Mouse (Mus musculus): ENCODE data around the gene Smim24. TPM values are rescaled to one million over a fixed set of nuclear protein-coding genes. Genes with fewer than 3 reads are reported as not detected.
A peak's percentile ranks its signal among the peaks of the same experiment; 100 is the strongest.

Gene Smim24
- polyA plus RNA-seq, 1 experiment from 2014 or later, result 1.8 TPM

DNA sequence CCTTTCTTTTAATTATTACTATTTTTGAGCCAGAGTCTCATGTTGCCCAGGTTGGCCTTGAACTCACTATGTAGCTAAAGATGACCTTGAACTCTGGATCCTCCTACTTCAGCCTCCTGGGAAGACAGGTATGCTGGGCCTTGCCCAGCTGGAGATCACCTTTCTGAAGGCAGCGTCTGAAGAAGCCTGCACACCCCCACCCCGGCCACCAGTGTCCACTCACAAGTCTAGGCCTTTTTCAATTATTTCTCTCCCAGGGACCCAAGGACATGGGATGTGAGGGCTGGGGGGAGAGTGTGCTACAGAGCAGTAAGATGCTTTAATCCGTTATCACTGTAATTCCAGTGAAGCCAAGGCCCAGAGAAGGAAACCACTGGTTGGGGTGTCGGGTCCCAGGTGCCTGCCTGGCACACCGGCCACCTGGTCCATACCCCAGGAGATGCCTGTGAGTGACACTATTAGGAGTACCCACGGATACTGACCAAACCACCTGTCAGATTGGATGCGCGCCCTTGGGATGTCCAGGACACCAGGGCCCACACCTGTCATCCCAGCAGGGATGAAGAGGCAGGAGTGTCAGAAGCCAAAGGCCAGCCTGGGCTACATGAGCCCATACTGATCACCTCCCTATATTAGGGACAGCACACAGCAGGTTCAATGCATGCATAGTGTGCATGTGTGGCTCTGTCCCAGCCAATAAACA lies 35.1 kb downstream of the Smim24 start:
- Histone ChIP-seq H3K4me3 (no peak overlapping the region), H3K4me2 (no peak overlapping the region), H3K36me3 (no peaks in the 10 kb centered on the region), H3K27ac (replicated peaks) (no peak overlapping the region), H3K9ac (no peak overlapping the region), H3K4me1 (replicated peaks) (peaks cover 64% of the 10 kb centered on the region), H3K27me3 (peaks cover 37% of the 10 kb centered on the region), H3K9me3 (no peaks in the 10 kb centered on the region)
- no peak for ATAC-seq (ENCODE audit: low read depth)
- WGBS, result 74% methylated on average over 8 of the region's 8 CpGs

DNA sequence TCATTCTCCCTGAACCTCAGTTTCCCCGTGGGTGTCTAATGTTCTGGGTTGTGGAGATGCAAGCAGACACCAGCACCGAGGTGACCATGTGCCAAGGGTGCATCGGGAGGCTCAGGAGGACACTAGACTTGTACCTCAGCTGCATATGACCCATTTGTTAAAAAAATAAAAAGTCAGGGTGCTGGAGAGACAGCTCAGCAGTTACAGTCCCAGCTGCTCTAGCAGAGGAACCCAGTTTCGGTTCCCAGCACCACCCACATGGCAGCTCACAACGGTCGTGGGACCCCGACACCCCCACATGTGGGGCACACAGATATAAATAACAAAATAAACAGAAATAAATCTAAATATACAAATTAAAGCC lies 35.6 kb downstream of the Smim24 start:
- H3K4me2 ChIP-seq, result no peak overlapping the region
- no peaks in the 10 kb centered on the region for H3K9me3 ChIP-seq
- H3K27me3 ChIP-seq, result peaks cover 37% of the 10 kb centered on the region
- H3K9ac ChIP-seq, result no peak overlapping the region
- no peak for ATAC-seq (ENCODE audit: low read depth)
- no peak overlapping the region for H3K4me3 ChIP-seq
- H3K36me3 ChIP-seq, result no peaks in the 10 kb centered on the region
- H3K4me1 ChIP-seq (replicated peaks), result peaks cover 69% of the 10 kb centered on the region
- 86% methylated on average over 7 of the region's 7 CpGs for WGBS
- no peak overlapping the region for H3K27ac ChIP-seq (replicated peaks)

DNA sequence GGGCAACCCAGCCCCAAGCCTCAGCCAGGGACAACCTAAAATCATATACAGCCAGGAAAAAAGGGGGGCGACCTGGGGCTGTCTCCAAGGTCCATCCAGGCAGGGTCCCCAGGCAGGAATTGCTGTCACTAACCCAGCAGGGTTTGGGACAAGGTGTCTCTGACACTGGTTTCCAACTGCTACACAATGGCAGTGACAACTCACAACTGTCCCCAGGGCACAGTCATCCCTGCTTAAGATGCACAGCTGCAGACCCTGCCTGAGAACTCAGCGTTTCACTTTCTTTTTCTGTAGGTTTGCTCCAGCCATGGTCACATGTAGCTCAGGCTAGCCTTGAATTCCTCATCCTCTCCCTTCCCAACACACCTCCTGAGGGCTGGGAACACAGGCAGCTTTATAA lies 36.2 kb downstream of the Smim24 start:
- Histone ChIP-seq H3K4me1 (replicated peaks) (peaks cover 70% of the 10 kb centered on the region), H3K4me3 (peak overlapping the region; percentile 77), H3K9ac (no peak overlapping the region; the same call in 1 of the 2 replicates), H3K27me3 (peaks cover 34% of the 10 kb centered on the region), H3K9me3 (no peaks in the 10 kb centered on the region), H3K27ac (replicated peaks) (no peak overlapping the region), H3K4me2 (peak overlapping the region; percentile 85), H3K36me3 (no peaks in the 10 kb centered on the region)
- 17% methylated on average over 2 of the region's 2 CpGs for WGBS
- no peak for ATAC-seq (ENCODE audit: low read depth)

DNA sequence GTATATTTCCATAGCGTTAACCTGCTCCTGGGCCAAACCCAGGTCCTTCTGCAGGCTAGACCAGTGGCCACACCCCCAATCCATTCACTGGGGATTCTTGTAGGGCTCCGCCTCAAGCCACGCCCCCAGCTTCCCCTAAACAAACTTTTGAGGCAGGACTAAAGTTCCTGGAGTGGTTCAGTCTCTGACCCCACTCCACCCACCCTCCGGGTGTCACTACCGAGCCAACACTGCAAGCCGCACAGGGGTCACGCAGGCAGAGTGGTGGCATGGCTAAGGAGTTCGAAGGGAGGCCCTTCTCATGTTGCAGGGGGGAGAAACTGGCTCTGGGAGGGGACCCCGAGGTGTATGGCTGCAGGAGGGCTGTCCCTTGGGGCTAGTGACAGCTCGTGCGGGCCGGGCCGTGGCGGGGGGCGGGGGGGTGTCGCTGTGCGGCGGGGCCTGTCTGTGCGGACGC lies 36.8 kb downstream of the Smim24 start:
- Histone ChIP-seq H3K27me3 (peaks cover 33% of the 10 kb centered on the region), H3K4me1 (replicated peaks) (peaks cover 68% of the 10 kb centered on the region), H3K36me3 (no peaks in the 10 kb centered on the region), H3K9me3 (no peaks in the 10 kb centered on the region), H3K27ac (replicated peaks) (peak overlapping the region; percentile 96), H3K9ac (peak overlapping the region; percentile 92), H3K4me3 (peak overlapping the region; percentile 77), H3K4me2 (peak overlapping the region; percentile 85)
- ATAC-seq (ENCODE audit: low read depth), result 0 out of 2 replicates have a peak, but pooled peaks have one; percentile 2
- WGBS, result under 1% methylated on average over 20 of the region's 20 CpGs

DNA sequence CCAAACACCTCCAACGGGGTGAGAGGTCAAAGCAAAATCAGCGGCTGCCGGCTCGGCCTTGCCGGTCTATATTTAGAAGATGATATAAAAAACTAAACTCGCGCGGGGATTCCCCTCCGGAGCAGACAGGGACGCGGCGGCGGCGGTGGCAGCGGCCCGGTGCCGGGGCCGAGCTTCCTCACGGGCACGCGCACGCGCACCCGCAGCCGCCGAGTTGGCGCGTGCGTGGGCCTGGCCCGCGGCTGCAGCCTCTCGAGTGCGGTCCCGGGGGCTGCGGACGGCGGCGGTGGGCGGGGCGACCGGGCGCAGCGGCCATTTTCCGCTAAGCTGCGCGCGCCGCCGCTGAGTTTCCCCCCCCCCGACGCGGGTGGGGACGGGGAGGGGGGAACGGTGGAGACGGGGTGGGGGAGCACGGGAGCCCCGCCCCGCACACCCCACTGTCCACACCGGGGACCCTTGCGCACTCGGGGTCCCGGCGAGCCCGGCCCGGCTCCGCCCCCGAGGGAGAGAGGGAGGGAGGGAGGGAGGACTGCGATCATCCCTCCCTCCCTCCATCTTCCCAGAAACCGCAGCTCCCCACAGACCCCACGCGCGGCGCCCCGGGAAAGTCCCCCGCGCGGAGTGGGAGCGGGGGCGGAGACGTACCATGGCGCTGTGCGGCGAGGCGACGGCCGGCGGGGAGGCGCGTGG lies 37.4 kb downstream of the Smim24 start:
- Histone ChIP-seq H3K9me3 (no peaks in the 10 kb centered on the region), H3K9ac (peak overlapping the region; percentile 92), H3K27ac (replicated peaks) (peak overlapping the region; percentile 96), H3K4me1 (replicated peaks) (peaks cover 68% of the 10 kb centered on the region), H3K4me3 (peak overlapping the region; percentile 77), H3K36me3 (no peaks in the 10 kb centered on the region), H3K27me3 (peaks cover 27% of the 10 kb centered on the region), H3K4me2 (peak overlapping the region; percentile 85)
- peak; percentile 21 for ATAC-seq (ENCODE audit: low read depth)
- 1% methylated on average over 58 of the region's 89 CpGs for WGBS

DNA sequence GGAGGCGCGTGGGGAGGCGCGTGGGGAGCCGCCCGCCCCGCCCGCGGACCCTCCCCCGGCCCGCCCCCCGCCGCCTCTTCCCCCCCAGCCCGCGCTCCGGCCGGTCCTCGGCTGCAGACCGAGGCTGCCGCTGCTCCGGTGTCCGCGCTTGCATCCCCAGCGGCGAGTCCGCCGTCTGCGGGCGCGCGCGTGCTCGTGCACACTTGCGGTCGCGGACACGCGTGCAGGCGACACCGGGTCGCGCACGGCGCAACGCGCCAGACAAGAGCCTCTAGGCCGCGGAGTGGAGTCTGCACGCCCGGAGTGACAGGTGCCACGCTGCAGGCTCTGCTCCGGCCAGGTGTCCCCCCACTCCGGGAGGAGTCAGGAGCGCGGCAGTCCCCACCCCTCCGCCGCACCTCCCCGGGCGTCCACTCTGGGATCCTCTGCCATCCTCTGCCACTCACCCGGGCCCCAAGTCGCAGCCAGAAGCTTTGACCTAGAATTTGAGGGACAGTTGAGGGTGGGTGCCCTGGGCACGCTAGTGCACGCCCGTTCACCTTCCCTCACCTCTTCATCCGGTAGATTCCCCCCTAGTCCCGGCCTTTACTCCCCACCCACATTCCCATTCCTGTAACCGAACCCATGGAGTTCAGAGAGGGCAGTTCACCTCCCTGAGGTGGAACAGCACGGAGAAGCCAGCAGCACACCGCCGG lies 38.1 kb downstream of the Smim24 start:
- peak overlapping the region; percentile 92 for H3K9ac ChIP-seq
- H3K4me2 ChIP-seq, result peak overlapping the region; percentile 85
- H3K36me3 ChIP-seq, result no peaks in the 10 kb centered on the region
- peaks cover 20% of the 10 kb centered on the region for H3K27me3 ChIP-seq
- ATAC-seq (ENCODE audit: low read depth), result peak; percentile 21
- peak overlapping the region; percentile 96 for H3K27ac ChIP-seq (replicated peaks)
- WGBS, result under 1% methylated on average over 55 of the region's 70 CpGs
- peak overlapping the region; percentile 77 for H3K4me3 ChIP-seq
- peaks cover 63% of the 10 kb centered on the region for H3K4me1 ChIP-seq (replicated peaks)
- H3K9me3 ChIP-seq, result no peaks in the 10 kb centered on the region

DNA sequence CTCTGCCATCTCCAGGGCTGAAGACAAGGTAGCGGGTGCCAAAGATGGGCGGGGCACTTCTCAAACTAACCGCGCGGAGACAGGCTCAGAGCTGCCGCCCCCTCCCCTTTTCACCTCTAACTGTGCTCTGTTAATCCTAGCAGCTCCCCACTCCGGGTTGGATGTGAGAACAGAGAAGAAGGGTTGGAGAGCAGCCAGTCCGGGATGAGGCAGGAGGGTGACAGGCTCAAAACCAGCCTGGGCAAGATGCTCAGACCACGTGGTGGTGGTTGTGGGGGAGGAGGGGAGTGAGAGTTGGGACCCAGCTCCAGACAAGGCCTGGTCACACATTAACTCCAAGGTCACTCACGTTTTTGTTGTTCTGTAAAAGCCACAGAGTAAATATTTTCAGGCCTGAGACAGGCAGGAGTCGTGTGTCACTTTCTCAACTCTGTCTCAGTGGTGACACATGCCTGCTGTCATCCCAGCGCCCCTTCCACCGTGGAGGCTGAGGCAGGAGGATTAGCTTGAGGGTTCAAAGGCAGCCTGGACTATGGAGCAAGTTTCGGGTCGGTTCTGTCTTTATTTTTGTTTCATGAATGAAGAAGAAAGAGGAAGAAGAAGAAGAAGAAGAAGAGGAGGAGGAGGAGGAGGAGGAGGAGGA lies 38.8 kb downstream of the Smim24 start:
- H3K9ac ChIP-seq, result peak overlapping the region; percentile 92
- H3K4me2 ChIP-seq, result peak overlapping the region; percentile 85
- peaks cover 20% of the 10 kb centered on the region for H3K27me3 ChIP-seq
- no peak for ATAC-seq (ENCODE audit: low read depth)
- peak overlapping the region; percentile 77 for H3K4me3 ChIP-seq
- no peaks in the 10 kb centered on the region for H3K36me3 ChIP-seq
- peaks cover 56% of the 10 kb centered on the region for H3K4me1 ChIP-seq (replicated peaks)
- no peaks in the 10 kb centered on the region for H3K9me3 ChIP-seq
- WGBS, result 19% methylated on average over 15 of the region's 15 CpGs
- peak overlapping the region; percentile 96 for H3K27ac ChIP-seq (replicated peaks)

DNA sequence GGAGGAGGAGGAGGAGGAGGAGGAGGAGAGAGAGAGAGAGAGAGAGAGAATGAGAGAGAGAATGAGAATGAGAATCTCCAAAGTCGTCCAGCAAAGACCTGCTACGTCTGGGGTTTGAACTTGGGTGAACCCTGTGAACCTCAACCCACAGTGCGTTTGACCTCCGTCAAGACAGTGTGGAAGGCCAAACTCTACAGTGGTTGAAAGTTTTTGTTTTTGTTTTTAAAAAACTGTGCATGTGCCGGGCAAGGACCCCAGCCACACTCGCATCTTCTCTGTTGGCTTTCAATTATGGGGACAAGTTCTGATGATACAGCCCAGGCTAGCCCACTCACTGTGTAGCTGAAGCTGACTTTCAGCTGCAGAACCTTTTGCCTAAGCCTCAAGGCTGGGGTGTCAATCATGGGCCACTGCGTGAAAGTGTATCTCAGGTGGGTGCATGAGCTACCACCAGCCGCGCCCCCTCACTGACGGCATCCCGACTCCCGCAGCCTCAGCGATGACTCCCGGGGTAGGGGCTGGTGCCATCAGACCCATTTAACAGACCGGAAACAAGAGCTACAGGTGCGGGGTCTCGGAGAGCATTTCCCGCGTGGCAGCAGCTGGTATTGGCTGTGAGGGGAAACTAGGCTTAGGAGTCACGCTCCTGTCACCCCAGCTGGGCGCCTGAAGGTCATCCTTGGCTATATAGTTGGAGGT lies 39.5 kb downstream of the Smim24 start:
- ATAC-seq (ENCODE audit: low read depth), result peak; percentile 2; the same call in 1 of the 2 replicates
- no peak overlapping the region for H3K27ac ChIP-seq (replicated peaks)
- WGBS, result 58% methylated on average over 21 of the region's 21 CpGs
- 0 out of 2 replicates have a peak overlapping the region, but pooled peaks have one; percentile 23 for H3K9ac ChIP-seq
- peaks cover 50% of the 10 kb centered on the region for H3K4me1 ChIP-seq (replicated peaks)
- H3K9me3 ChIP-seq, result no peaks in the 10 kb centered on the region
- peak overlapping the region; percentile 30 for H3K4me3 ChIP-seq
- no peaks in the 10 kb centered on the region for H3K36me3 ChIP-seq
- peaks cover 18% of the 10 kb centered on the region for H3K27me3 ChIP-seq
- peak overlapping the region; percentile 54 for H3K4me2 ChIP-seq

DNA sequence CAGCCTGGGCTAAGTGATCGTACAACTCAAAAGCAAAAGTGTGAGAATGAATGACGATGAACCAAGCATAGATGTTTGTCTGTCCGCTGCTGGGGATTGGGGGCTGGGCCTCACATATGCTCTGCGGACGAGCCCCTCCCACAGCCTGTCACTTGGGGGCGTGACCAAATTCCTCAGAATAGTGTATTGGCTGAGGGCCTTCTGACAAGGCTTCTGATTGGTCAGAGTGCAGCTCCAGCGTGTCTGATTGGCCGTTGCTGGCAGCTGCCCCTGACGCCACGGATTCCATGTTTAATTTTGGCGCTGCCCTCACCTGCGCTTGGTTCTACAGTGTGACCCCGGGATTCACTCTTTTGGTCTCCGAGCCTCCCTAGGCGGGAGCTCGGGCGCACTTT lies 40.0 kb downstream of the Smim24 start:
- peak overlapping the region; percentile 30 for H3K4me3 ChIP-seq
- H3K4me2 ChIP-seq, result peak overlapping the region; percentile 54
- peak; percentile 70 for ATAC-seq (ENCODE audit: low read depth)
- 0 out of 2 replicates have a peak overlapping the region, but pooled peaks have one; percentile 18 for H3K27ac ChIP-seq (replicated peaks)
- H3K27me3 ChIP-seq, result peaks cover 13% of the 10 kb centered on the region
- peak overlapping the region; percentile 55 for H3K9ac ChIP-seq
- peaks cover 47% of the 10 kb centered on the region for H3K4me1 ChIP-seq (replicated peaks)
- H3K36me3 ChIP-seq, result no peaks in the 10 kb centered on the region
- WGBS, result 4% methylated on average over 17 of the region's 17 CpGs
- no peaks in the 10 kb centered on the region for H3K9me3 ChIP-seq

DNA sequence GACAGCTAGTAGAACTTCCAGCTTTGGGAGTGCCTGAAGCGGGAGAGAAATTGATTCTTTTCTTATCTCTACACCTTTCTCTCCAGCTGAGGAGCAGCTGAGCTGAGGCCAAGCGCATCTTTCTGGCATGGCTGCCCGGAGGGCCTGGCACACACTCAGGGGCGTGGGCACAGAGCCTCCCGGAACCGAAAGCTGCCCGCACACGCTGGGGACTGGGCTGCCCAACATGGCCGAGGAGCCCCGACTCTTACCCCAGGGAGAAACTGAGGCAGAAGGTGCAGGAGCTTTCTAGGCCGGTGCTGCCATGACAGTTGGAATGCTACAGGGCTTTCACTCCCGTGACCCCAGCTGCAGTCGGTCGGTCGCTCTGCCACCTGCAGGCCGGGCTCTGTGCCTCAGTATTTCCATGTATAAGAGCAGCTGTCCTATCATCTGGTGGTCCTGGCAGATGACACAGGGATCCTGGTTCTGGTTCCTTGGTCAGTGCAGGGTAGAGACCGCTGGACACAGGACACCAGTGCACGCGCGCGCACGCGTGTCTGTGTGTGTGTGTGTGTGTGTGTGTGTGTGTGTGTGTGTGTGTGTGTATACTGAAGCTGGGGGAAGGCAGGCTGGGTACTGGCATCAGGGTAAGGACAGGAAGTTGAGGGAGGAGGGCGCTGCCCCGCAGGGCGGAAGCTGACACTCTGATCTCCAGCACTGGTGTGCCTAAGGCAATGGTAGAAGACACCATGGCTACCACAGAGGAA lies 40.9 kb downstream of the Smim24 start:
- no peak for ATAC-seq (ENCODE audit: low read depth)
- Histone ChIP-seq H3K9ac (peak overlapping the region; percentile 55; the same call in 1 of the 2 replicates), H3K36me3 (no peaks in the 10 kb centered on the region), H3K27me3 (peaks cover 5% of the 10 kb centered on the region), H3K4me2 (peak overlapping the region; percentile 54), H3K27ac (replicated peaks) (0 out of 2 replicates have a peak overlapping the region, but pooled peaks have one; percentile 18), H3K4me3 (no peak overlapping the region), H3K4me1 (replicated peaks) (peaks cover 47% of the 10 kb centered on the region), H3K9me3 (no peaks in the 10 kb centered on the region)
- WGBS, result 71% methylated on average over 26 of the region's 26 CpGs
